Mouse (Mus musculus): ENCODE measurements at regions not wholly inside any gene's neighbourhood (a gene's known extent, or its start where the extent isn't known, plus 50 kb on each side); places are given as distances from the start of the nearest gene placed in this dataset.
A peak's percentile ranks its signal among the peaks of the same experiment; 100 is the strongest.

GRCm38 (mm10) chr10:110625644-110626043 is 119.6 kb upstream of the E2f7 start:
- H3K4me2 ChIP-seq (ENCODE audit: low read depth, low read length), result no peak overlapping the region
- H3K27ac ChIP-seq (ENCODE audit: low read depth, low read length), result no peak overlapping the region
- no peak overlapping the region for H3K4me3 ChIP-seq (ENCODE audit: low read depth, low read length)
- no peak overlapping the region for H3K9ac ChIP-seq (replicated peaks; ENCODE audit: low read depth, low read length)
- H3K27me3 ChIP-seq (ENCODE audit: control insufficient read depth, insufficient read depth, low read length), result no peaks in the 10 kb centered on the region
- no peaks in the 10 kb centered on the region for H3K36me3 ChIP-seq (ENCODE audit: control insufficient read depth, insufficient read depth, low read length)
- peak; percentile 56; the same call in 1 of the 2 replicates for ATAC-seq (ENCODE audit: low read depth)
- no peaks in the 10 kb centered on the region for H3K4me1 ChIP-seq (ENCODE audit: control insufficient read depth, insufficient read depth, low read length)
- WGBS, result 72% methylated on average over 3 of the region's 3 CpGs
- H3K9me3 ChIP-seq (ENCODE audit: control insufficient read depth, low read length), result no peaks in the 10 kb centered on the region

GRCm38 (mm10) chr10:110640406-110640805 is 104.8 kb upstream of the E2f7 start:
- WGBS, result 10% methylated on average over 10 of the region's 10 CpGs
- no peak overlapping the region for H3K9ac ChIP-seq (replicated peaks; ENCODE audit: low read depth, low read length)
- H3K4me3 ChIP-seq (ENCODE audit: low read depth, low read length), result no peak overlapping the region
- no peak for ATAC-seq (ENCODE audit: low read depth)
- no peaks in the 10 kb centered on the region for H3K4me1 ChIP-seq (ENCODE audit: control insufficient read depth, insufficient read depth, low read length)
- H3K27me3 ChIP-seq (ENCODE audit: control insufficient read depth, insufficient read depth, low read length), result no peaks in the 10 kb centered on the region
- no peak overlapping the region for H3K4me2 ChIP-seq (ENCODE audit: low read depth, low read length)
- no peaks in the 10 kb centered on the region for H3K9me3 ChIP-seq (ENCODE audit: control insufficient read depth, low read length)
- no peaks in the 10 kb centered on the region for H3K36me3 ChIP-seq (ENCODE audit: control insufficient read depth, insufficient read depth, low read length)
- no peak overlapping the region for H3K27ac ChIP-seq (ENCODE audit: low read depth, low read length)

GRCm38 (mm10) chr10:110642065-110642690 is 103.1 kb upstream of the E2f7 start:
- Histone ChIP-seq H3K36me3 (ENCODE audit: control insufficient read depth, insufficient read depth, low read length) (no peaks in the 10 kb centered on the region), H3K9ac (replicated peaks; ENCODE audit: low read depth, low read length) (no peak overlapping the region), H3K4me1 (ENCODE audit: control insufficient read depth, insufficient read depth, low read length) (no peaks in the 10 kb centered on the region), H3K4me2 (ENCODE audit: low read depth, low read length) (no peak overlapping the region), H3K27ac (ENCODE audit: low read depth, low read length) (no peak overlapping the region), H3K27me3 (ENCODE audit: control insufficient read depth, insufficient read depth, low read length) (no peaks in the 10 kb centered on the region), H3K4me3 (ENCODE audit: low read depth, low read length) (no peak overlapping the region), H3K9me3 (ENCODE audit: control insufficient read depth, low read length) (no peaks in the 10 kb centered on the region)
- no peak for ATAC-seq (ENCODE audit: low read depth)
- WGBS, result 58% methylated on average over 19 of the region's 19 CpGs

GRCm38 (mm10) chr10:110647603-110648002 is 97.6 kb upstream of the E2f7 start:
- Histone ChIP-seq H3K9me3 (ENCODE audit: control insufficient read depth, low read length) (no peaks in the 10 kb centered on the region), H3K36me3 (ENCODE audit: control insufficient read depth, insufficient read depth, low read length) (no peaks in the 10 kb centered on the region), H3K27me3 (ENCODE audit: control insufficient read depth, insufficient read depth, low read length) (no peaks in the 10 kb centered on the region), H3K9ac (replicated peaks; ENCODE audit: low read depth, low read length) (no peak overlapping the region), H3K4me3 (ENCODE audit: low read depth, low read length) (no peak overlapping the region), H3K4me2 (ENCODE audit: low read depth, low read length) (no peak overlapping the region), H3K4me1 (ENCODE audit: control insufficient read depth, insufficient read depth, low read length) (no peaks in the 10 kb centered on the region), H3K27ac (ENCODE audit: low read depth, low read length) (no peak overlapping the region)
- ATAC-seq (ENCODE audit: low read depth), result no peak
- WGBS, result 56% methylated on average over 7 of the region's 7 CpGs

GRCm38 (mm10) chr10:110650107-110650506 is 95.1 kb upstream of the E2f7 start:
- WGBS, result 66% methylated on average over 6 of the region's 6 CpGs
- H3K36me3 ChIP-seq (ENCODE audit: control insufficient read depth, insufficient read depth, low read length), result no peaks in the 10 kb centered on the region
- H3K9ac ChIP-seq (replicated peaks; ENCODE audit: low read depth, low read length), result no peak overlapping the region
- H3K27ac ChIP-seq (ENCODE audit: low read depth, low read length), result no peak overlapping the region
- no peak overlapping the region for H3K4me3 ChIP-seq (ENCODE audit: low read depth, low read length)
- no peaks in the 10 kb centered on the region for H3K4me1 ChIP-seq (ENCODE audit: control insufficient read depth, insufficient read depth, low read length)
- no peak overlapping the region for H3K4me2 ChIP-seq (ENCODE audit: low read depth, low read length)
- no peaks in the 10 kb centered on the region for H3K9me3 ChIP-seq (ENCODE audit: control insufficient read depth, low read length)
- ATAC-seq (ENCODE audit: low read depth), result no peak
- H3K27me3 ChIP-seq (ENCODE audit: control insufficient read depth, insufficient read depth, low read length), result no peaks in the 10 kb centered on the region

GRCm38 (mm10) chr10:110650851-110651250 is 94.4 kb upstream of the E2f7 start:
- H3K36me3 ChIP-seq (ENCODE audit: control insufficient read depth, insufficient read depth, low read length), result no peaks in the 10 kb centered on the region
- no peaks in the 10 kb centered on the region for H3K9me3 ChIP-seq (ENCODE audit: control insufficient read depth, low read length)
- H3K4me2 ChIP-seq (ENCODE audit: low read depth, low read length), result no peak overlapping the region
- no peak overlapping the region for H3K4me3 ChIP-seq (ENCODE audit: low read depth, low read length)
- no peaks in the 10 kb centered on the region for H3K4me1 ChIP-seq (ENCODE audit: control insufficient read depth, insufficient read depth, low read length)
- no peaks in the 10 kb centered on the region for H3K27me3 ChIP-seq (ENCODE audit: control insufficient read depth, insufficient read depth, low read length)
- no peak for ATAC-seq (ENCODE audit: low read depth)
- H3K27ac ChIP-seq (ENCODE audit: low read depth, low read length), result no peak overlapping the region
- no peak overlapping the region for H3K9ac ChIP-seq (replicated peaks; ENCODE audit: low read depth, low read length)

GRCm38 (mm10) chr10:110654070-110654469 is 91.2 kb upstream of the E2f7 start:
- no peaks in the 10 kb centered on the region for H3K27me3 ChIP-seq (ENCODE audit: control insufficient read depth, insufficient read depth, low read length)
- H3K4me1 ChIP-seq (ENCODE audit: control insufficient read depth, insufficient read depth, low read length), result no peaks in the 10 kb centered on the region
- H3K4me2 ChIP-seq (ENCODE audit: low read depth, low read length), result no peak overlapping the region
- no peaks in the 10 kb centered on the region for H3K9me3 ChIP-seq (ENCODE audit: control insufficient read depth, low read length)
- no peak for ATAC-seq (ENCODE audit: low read depth)
- H3K4me3 ChIP-seq (ENCODE audit: low read depth, low read length), result no peak overlapping the region
- H3K27ac ChIP-seq (ENCODE audit: low read depth, low read length), result no peak overlapping the region
- no peak overlapping the region for H3K9ac ChIP-seq (replicated peaks; ENCODE audit: low read depth, low read length)
- H3K36me3 ChIP-seq (ENCODE audit: control insufficient read depth, insufficient read depth, low read length), result no peaks in the 10 kb centered on the region
- 86% methylated on average over 6 of the region's 6 CpGs for WGBS

- Histone ChIP-seq H3K4me2 (ENCODE audit: low read depth, low read length) (no peak overlapping the region), H3K9ac (replicated peaks; ENCODE audit: low read depth, low read length) (no peak overlapping the region), H3K27ac (ENCODE audit: low read depth, low read length) (no peak overlapping the region), H3K36me3 (ENCODE audit: control insufficient read depth, insufficient read depth, low read length) (no peaks in the 10 kb centered on the region), H3K27me3 (ENCODE audit: control insufficient read depth, insufficient read depth, low read length) (no peaks in the 10 kb centered on the region), H3K4me3 (ENCODE audit: low read depth, low read length) (no peak overlapping the region), H3K9me3 (ENCODE audit: control insufficient read depth, low read length) (no peaks in the 10 kb centered on the region), H3K4me1 (ENCODE audit: control insufficient read depth, insufficient read depth, low read length) (no peaks in the 10 kb centered on the region)
- 91% methylated on average over 4 of the region's 4 CpGs for WGBS
- ATAC-seq (ENCODE audit: low read depth), result no peak
Measured at GRCm38 (mm10) chr10:110658153-110658695, 87.0 kb upstream of the E2f7 start.

- no peak overlapping the region for H3K9ac ChIP-seq (replicated peaks; ENCODE audit: low read depth, low read length)
- no peaks in the 10 kb centered on the region for H3K4me1 ChIP-seq (ENCODE audit: control insufficient read depth, insufficient read depth, low read length)
- no peaks in the 10 kb centered on the region for H3K27me3 ChIP-seq (ENCODE audit: control insufficient read depth, insufficient read depth, low read length)
- no peak for ATAC-seq (ENCODE audit: low read depth)
- H3K27ac ChIP-seq (ENCODE audit: low read depth, low read length), result no peak overlapping the region
- WGBS, result 70% methylated on average over 4 of the region's 4 CpGs
- H3K4me3 ChIP-seq (ENCODE audit: low read depth, low read length), result no peak overlapping the region
- no peaks in the 10 kb centered on the region for H3K36me3 ChIP-seq (ENCODE audit: control insufficient read depth, insufficient read depth, low read length)
- H3K9me3 ChIP-seq (ENCODE audit: control insufficient read depth, low read length), result no peaks in the 10 kb centered on the region
- H3K4me2 ChIP-seq (ENCODE audit: low read depth, low read length), result no peak overlapping the region
Measured at GRCm38 (mm10) chr10:110676503-110676902, 68.7 kb upstream of the E2f7 start.

All from neural tube, embryonic 14.5 days (tissue).